Mouse (Mus musculus): Measurements from ENCODE around the gene Galnt18. TPM values are rescaled to one million over a fixed set of nuclear protein-coding genes. Genes with fewer than 3 reads are reported as not detected.

Gene Galnt18
- polyA plus RNA-seq, 1 experiment from 2014 or later = 20.8 TPM

- Histone ChIP-seq H3K9ac (ENCODE audit: low read depth, low read length) (no peak overlapping the region), H3K27ac (ENCODE audit: low read length) (no peak overlapping the region), H3K4me2 (ENCODE audit: low read length) (no peak overlapping the region), H3K4me1 (ENCODE audit: control insufficient read depth, insufficient read depth, low read length) (peaks cover 12% of the 10 kb centered on the region), H3K9me3 (replicated peaks; ENCODE audit: control insufficient read depth, low read length, poor library complexity, severe bottlenecking) (no peaks in the 10 kb centered on the region), H3K36me3 (ENCODE audit: control insufficient read depth, insufficient read depth, low read length) (no peaks in the 10 kb centered on the region), H3K4me3 (ENCODE audit: low read depth, low read length) (no peak overlapping the region), H3K27me3 (ENCODE audit: control insufficient read depth, insufficient read depth, low read depth, low read length) (no peaks in the 10 kb centered on the region)
- ATAC-seq = no peak
- 91% methylated on average over 1 of the region's 1 CpGs for WGBS
These were observed 228.8 kb downstream of the Galnt18 start for GRCm38 (mm10) chr7:111550987-111551386.

- Histone ChIP-seq H3K4me1 (ENCODE audit: control insufficient read depth, insufficient read depth, low read length) (peaks cover 12% of the 10 kb centered on the region), H3K36me3 (ENCODE audit: control insufficient read depth, insufficient read depth, low read length) (no peaks in the 10 kb centered on the region), H3K4me2 (ENCODE audit: low read length) (peak overlapping the region; percentile 12; the same call in 1 of the 2 replicates), H3K27ac (ENCODE audit: low read length) (peak overlapping the region; percentile 31), H3K4me3 (ENCODE audit: low read depth, low read length) (no peak overlapping the region), H3K27me3 (ENCODE audit: control insufficient read depth, insufficient read depth, low read depth, low read length) (no peaks in the 10 kb centered on the region), H3K9me3 (replicated peaks; ENCODE audit: control insufficient read depth, low read length, poor library complexity, severe bottlenecking) (no peaks in the 10 kb centered on the region), H3K9ac (ENCODE audit: low read depth, low read length) (no peak overlapping the region)
- ATAC-seq = peak; percentile 60
- WGBS = 10% methylated on average over 10 of the region's 10 CpGs
These were observed 232.7 kb downstream of the Galnt18 start for GRCm38 (mm10) chr7:111547069-111547468.

- 19% methylated on average over 1 of the region's 1 CpGs for WGBS
- no peak for ATAC-seq
- H3K4me2 ChIP-seq (ENCODE audit: low read length) = no peak overlapping the region
These were observed 234.2 kb downstream of the Galnt18 start for GRCm38 (mm10) chr7:111545614-111546013.

GRCm38 (mm10) chr7:111537946-111538345 is 241.8 kb downstream of the Galnt18 start:
- Histone ChIP-seq H3K27me3 (ENCODE audit: control insufficient read depth, insufficient read depth, low read depth, low read length) (no peaks in the 10 kb centered on the region), H3K9ac (ENCODE audit: low read depth, low read length) (no peak overlapping the region), H3K27ac (ENCODE audit: low read length) (no peak overlapping the region), H3K36me3 (ENCODE audit: control insufficient read depth, insufficient read depth, low read length) (no peaks in the 10 kb centered on the region), H3K9me3 (replicated peaks; ENCODE audit: control insufficient read depth, low read length, poor library complexity, severe bottlenecking) (no peaks in the 10 kb centered on the region), H3K4me3 (ENCODE audit: low read depth, low read length) (no peak overlapping the region), H3K4me2 (ENCODE audit: low read length) (no peak overlapping the region), H3K4me1 (ENCODE audit: control insufficient read depth, insufficient read depth, low read length) (no peaks in the 10 kb centered on the region)
- ATAC-seq = no peak
- 76% methylated on average over 6 of the region's 6 CpGs for WGBS

More at GRCm38 (mm10) chr7:111545614-111546013, 234.2 kb downstream of the Galnt18 start:
- peaks cover 12% of the 10 kb centered on the region for H3K4me1 ChIP-seq (ENCODE audit: control insufficient read depth, insufficient read depth, low read length)
- H3K4me3 ChIP-seq (ENCODE audit: low read depth, low read length) = no peak overlapping the region
- H3K27me3 ChIP-seq (ENCODE audit: control insufficient read depth, insufficient read depth, low read depth, low read length) = no peaks in the 10 kb centered on the region
- no peak overlapping the region for H3K27ac ChIP-seq (ENCODE audit: low read length)
- H3K9ac ChIP-seq (ENCODE audit: low read depth, low read length) = no peak overlapping the region
- H3K36me3 ChIP-seq (ENCODE audit: control insufficient read depth, insufficient read depth, low read length) = no peaks in the 10 kb centered on the region
- H3K9me3 ChIP-seq (replicated peaks; ENCODE audit: control insufficient read depth, low read length, poor library complexity, severe bottlenecking) = no peaks in the 10 kb centered on the region

- no peak overlapping the region for H3K4me2 ChIP-seq (ENCODE audit: low read length)
- ATAC-seq = no peak
- no peaks in the 10 kb centered on the region for H3K36me3 ChIP-seq (ENCODE audit: control insufficient read depth, insufficient read depth, low read length)
- H3K4me1 ChIP-seq (ENCODE audit: control insufficient read depth, insufficient read depth, low read length) = no peaks in the 10 kb centered on the region
- no peaks in the 10 kb centered on the region for H3K27me3 ChIP-seq (ENCODE audit: control insufficient read depth, insufficient read depth, low read depth, low read length)
- 44% methylated on average over 8 of the region's 8 CpGs for WGBS
- no peak overlapping the region for H3K4me3 ChIP-seq (ENCODE audit: low read depth, low read length)
- H3K9ac ChIP-seq (ENCODE audit: low read depth, low read length) = no peak overlapping the region
- no peak overlapping the region for H3K27ac ChIP-seq (ENCODE audit: low read length)
- H3K9me3 ChIP-seq (replicated peaks; ENCODE audit: control insufficient read depth, low read length, poor library complexity, severe bottlenecking) = no peaks in the 10 kb centered on the region
These were observed 244.9 kb downstream of the Galnt18 start for GRCm38 (mm10) chr7:111534826-111535405.

- Histone ChIP-seq H3K36me3 (ENCODE audit: control insufficient read depth, insufficient read depth, low read length) (no peaks in the 10 kb centered on the region), H3K9ac (ENCODE audit: low read depth, low read length) (no peak overlapping the region), H3K27ac (ENCODE audit: low read length) (no peak overlapping the region), H3K4me3 (ENCODE audit: low read depth, low read length) (no peak overlapping the region), H3K9me3 (replicated peaks; ENCODE audit: control insufficient read depth, low read length, poor library complexity, severe bottlenecking) (no peaks in the 10 kb centered on the region), H3K27me3 (ENCODE audit: control insufficient read depth, insufficient read depth, low read depth, low read length) (no peaks in the 10 kb centered on the region), H3K4me1 (ENCODE audit: control insufficient read depth, insufficient read depth, low read length) (no peaks in the 10 kb centered on the region), H3K4me2 (ENCODE audit: low read length) (no peak overlapping the region)
- no peak for ATAC-seq
- WGBS = 90% methylated on average over 3 of the region's 3 CpGs
These were observed 250.7 kb downstream of the Galnt18 start for GRCm38 (mm10) chr7:111528961-111529643.

- whole genome bisulfite sequencing = 55% methylated on average over 1 of the region's 1 CpGs
- ATAC-seq = no peak
- no peaks in the 10 kb centered on the region for H3K27me3 ChIP-seq (ENCODE audit: control insufficient read depth, insufficient read depth, low read depth, low read length)
- no peaks in the 10 kb centered on the region for H3K36me3 ChIP-seq (ENCODE audit: control insufficient read depth, insufficient read depth, low read length)
- H3K4me1 ChIP-seq (ENCODE audit: control insufficient read depth, insufficient read depth, low read length) = no peaks in the 10 kb centered on the region
- H3K27ac ChIP-seq (ENCODE audit: low read length) = no peak overlapping the region
- H3K9me3 ChIP-seq (replicated peaks; ENCODE audit: control insufficient read depth, low read length, poor library complexity, severe bottlenecking) = no peaks in the 10 kb centered on the region
- H3K4me2 ChIP-seq (ENCODE audit: low read length) = no peak overlapping the region
- H3K9ac ChIP-seq (ENCODE audit: low read depth, low read length) = no peak overlapping the region
- no peak overlapping the region for H3K4me3 ChIP-seq (ENCODE audit: low read depth, low read length)
These were observed 251.3 kb downstream of the Galnt18 start for GRCm38 (mm10) chr7:111528462-111528861.

- WGBS = 84% methylated on average over 1 of the region's 1 CpGs
- Histone ChIP-seq H3K4me3 (ENCODE audit: low read depth, low read length) (no peak overlapping the region), H3K36me3 (ENCODE audit: control insufficient read depth, insufficient read depth, low read length) (no peaks in the 10 kb centered on the region), H3K9me3 (replicated peaks; ENCODE audit: control insufficient read depth, low read length, poor library complexity, severe bottlenecking) (no peaks in the 10 kb centered on the region), H3K4me1 (ENCODE audit: control insufficient read depth, insufficient read depth, low read length) (no peaks in the 10 kb centered on the region), H3K4me2 (ENCODE audit: low read length) (no peak overlapping the region), H3K27ac (ENCODE audit: low read length) (no peak overlapping the region), H3K9ac (ENCODE audit: low read depth, low read length) (no peak overlapping the region), H3K27me3 (ENCODE audit: control insufficient read depth, insufficient read depth, low read depth, low read length) (no peaks in the 10 kb centered on the region)
- no peak for ATAC-seq
These were observed 258.9 kb downstream of the Galnt18 start for GRCm38 (mm10) chr7:111520881-111521280.

- Histone ChIP-seq H3K36me3 (ENCODE audit: control insufficient read depth, insufficient read depth, low read length) (no peaks in the 10 kb centered on the region), H3K4me3 (ENCODE audit: low read depth, low read length) (no peak overlapping the region), H3K9me3 (replicated peaks; ENCODE audit: control insufficient read depth, low read length, poor library complexity, severe bottlenecking) (no peaks in the 10 kb centered on the region), H3K27ac (ENCODE audit: low read length) (no peak overlapping the region; the same call in 1 of the 2 replicates), H3K4me2 (ENCODE audit: low read length) (no peak overlapping the region), H3K4me1 (ENCODE audit: control insufficient read depth, insufficient read depth, low read length) (no peaks in the 10 kb centered on the region), H3K27me3 (ENCODE audit: control insufficient read depth, insufficient read depth, low read depth, low read length) (no peaks in the 10 kb centered on the region), H3K9ac (ENCODE audit: low read depth, low read length) (no peak overlapping the region)
- 81% methylated on average over 8 of the region's 8 CpGs for WGBS
- ATAC-seq = no peak
These were observed 261.1 kb downstream of the Galnt18 start for GRCm38 (mm10) chr7:111518581-111519242.

Measured in midbrain, embryonic 16.5 days (tissue).